Mouse (Mus musculus): ENCODE results near the gene Fam222b.

Fam222b gene

GRCm38 (mm10) chr11:78136132-78136531 lies 41.7 kb downstream of the Fam222b start:
- no peak for DNase-seq (ENCODE audit: low read depth)

- no peak for DNase-seq (ENCODE audit: low read depth)
Observed at GRCm38 (mm10) chr11:78137584-78137983, 43.1 kb downstream of the Fam222b start.

- no peak for DNase-seq (ENCODE audit: low read depth)
Observed at GRCm38 (mm10) chr11:78138023-78138422, 43.6 kb downstream of the Fam222b start.

- no peak for DNase-seq (ENCODE audit: low read depth)
Observed at GRCm38 (mm10) chr11:78140665-78141064, 46.2 kb downstream of the Fam222b start.

- no peak for DNase-seq (ENCODE audit: low read depth)
Observed at GRCm38 (mm10) chr11:78143520-78143919, 49.1 kb downstream of the Fam222b start.

- no peak for DNase-seq (ENCODE audit: low read depth)
Observed at GRCm38 (mm10) chr11:78146168-78146567, 51.7 kb downstream of the Fam222b start.

- DNase-seq (ENCODE audit: low read depth): no peak
Observed at GRCm38 (mm10) chr11:78146707-78147543, 52.5 kb downstream of the Fam222b start.

GRCm38 (mm10) chr11:78151161-78151560 lies 56.7 kb downstream of the Fam222b start:
- DNase-seq (ENCODE audit: low read depth): peak; percentile 61

GRCm38 (mm10) chr11:78152299-78153231 lies 58.1 kb downstream of the Fam222b start:
- DNase-seq (ENCODE audit: low read depth): no peak

- no peak for DNase-seq (ENCODE audit: low read depth)
Observed at GRCm38 (mm10) chr11:78153778-78154177, 59.3 kb downstream of the Fam222b start.

- no peak for DNase-seq (ENCODE audit: low read depth)
Observed at GRCm38 (mm10) chr11:78155674-78156073, 61.2 kb downstream of the Fam222b start.

GRCm38 (mm10) chr11:78156156-78156699 lies 61.8 kb downstream of the Fam222b start:
- no peak for DNase-seq (ENCODE audit: low read depth)

GRCm38 (mm10) chr11:78159096-78159495 lies 64.6 kb downstream of the Fam222b start:
- DNase-seq (ENCODE audit: low read depth): peak; percentile 95

- DNase-seq (ENCODE audit: low read depth): no peak
Observed at GRCm38 (mm10) chr11:78159557-78159956, 65.1 kb downstream of the Fam222b start.

- no peak for DNase-seq (ENCODE audit: low read depth)
Observed at GRCm38 (mm10) chr11:78160171-78160570, 65.7 kb downstream of the Fam222b start.

- no peak for DNase-seq (ENCODE audit: low read depth)
Observed at GRCm38 (mm10) chr11:78160675-78161074, 66.2 kb downstream of the Fam222b start.

GRCm38 (mm10) chr11:78161169-78161568 lies 66.7 kb downstream of the Fam222b start:
- DNase-seq (ENCODE audit: low read depth): no peak

GRCm38 (mm10) chr11:78161968-78162367 lies 67.5 kb downstream of the Fam222b start:
- DNase-seq (ENCODE audit: low read depth): no peak

GRCm38 (mm10) chr11:78162504-78162903 lies 68.0 kb downstream of the Fam222b start:
- DNase-seq (ENCODE audit: low read depth): peak; percentile 21

GRCm38 (mm10) chr11:78163045-78163444 lies 68.6 kb downstream of the Fam222b start:
- DNase-seq (ENCODE audit: low read depth): peak; percentile 37

GRCm38 (mm10) chr11:78163681-78164603 lies 69.5 kb downstream of the Fam222b start:
- peak; percentile 76 for DNase-seq (ENCODE audit: low read depth)

- DNase-seq (ENCODE audit: low read depth): peak; percentile 61
Observed at GRCm38 (mm10) chr11:78164604-78164923, 70.1 kb downstream of the Fam222b start.
